Mouse (Mus musculus): ENCODE data around the gene Slc22a18. TPM values are rescaled to one million over a fixed set of nuclear protein-coding genes. Genes with fewer than 3 reads are reported as not detected.

Gene Slc22a18
- polyA plus RNA-seq, 1 experiment from 2014 or later, result 0.13 TPM

DNA sequence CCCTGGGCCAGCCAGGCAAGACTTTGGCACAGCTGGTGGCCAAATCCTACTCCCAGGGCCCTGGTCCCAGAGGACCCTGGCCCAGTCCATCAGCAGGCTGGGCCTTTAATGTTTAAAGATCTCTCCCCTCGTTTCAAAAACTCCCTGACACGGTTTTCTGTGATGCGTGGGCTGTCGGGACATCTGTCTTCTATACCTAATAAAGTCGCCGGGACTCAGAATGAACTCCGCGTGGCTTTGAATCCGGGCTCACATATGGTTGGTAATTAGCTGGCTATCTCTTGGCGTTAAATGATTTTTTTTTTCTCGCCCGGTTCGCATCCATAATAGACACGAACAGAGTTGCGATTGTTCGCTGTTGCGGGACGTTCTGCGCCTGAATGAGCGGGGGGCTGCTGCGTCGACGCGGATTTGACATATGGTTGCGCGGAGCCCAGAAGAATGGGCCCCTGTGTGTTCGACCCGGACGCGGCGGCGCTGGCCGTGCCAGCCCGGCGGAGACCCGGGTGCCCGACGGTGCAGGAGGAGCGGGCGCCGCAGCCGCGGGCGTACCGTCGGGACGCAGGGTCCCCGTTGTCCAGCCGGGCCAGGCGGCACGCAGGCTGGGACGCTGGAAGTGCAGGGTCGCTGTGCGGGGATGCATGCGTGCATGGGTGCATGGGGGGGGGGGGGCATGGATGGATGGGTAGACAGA, 28.4 kb upstream of the Slc22a18 start:
- in situ Hi-C loops (cut with MboI; ENCODE audit: low pct_unique_long_range_greater_than_20kb), result no loop called here
- ATAC-seq, result no peak
- H3K27me3 ChIP-seq, result no peaks in the 10 kb centered on the region
- no peak for TF ChIP-seq CTCF (IDR thresholded peaks at IDR 0.05)
- POLR2A ChIA-PET, result no interaction called here
- no peak for DNase-seq (ENCODE audit: low read depth, low spot score)
- CTCF ChIA-PET, result no interaction called here

DNA sequence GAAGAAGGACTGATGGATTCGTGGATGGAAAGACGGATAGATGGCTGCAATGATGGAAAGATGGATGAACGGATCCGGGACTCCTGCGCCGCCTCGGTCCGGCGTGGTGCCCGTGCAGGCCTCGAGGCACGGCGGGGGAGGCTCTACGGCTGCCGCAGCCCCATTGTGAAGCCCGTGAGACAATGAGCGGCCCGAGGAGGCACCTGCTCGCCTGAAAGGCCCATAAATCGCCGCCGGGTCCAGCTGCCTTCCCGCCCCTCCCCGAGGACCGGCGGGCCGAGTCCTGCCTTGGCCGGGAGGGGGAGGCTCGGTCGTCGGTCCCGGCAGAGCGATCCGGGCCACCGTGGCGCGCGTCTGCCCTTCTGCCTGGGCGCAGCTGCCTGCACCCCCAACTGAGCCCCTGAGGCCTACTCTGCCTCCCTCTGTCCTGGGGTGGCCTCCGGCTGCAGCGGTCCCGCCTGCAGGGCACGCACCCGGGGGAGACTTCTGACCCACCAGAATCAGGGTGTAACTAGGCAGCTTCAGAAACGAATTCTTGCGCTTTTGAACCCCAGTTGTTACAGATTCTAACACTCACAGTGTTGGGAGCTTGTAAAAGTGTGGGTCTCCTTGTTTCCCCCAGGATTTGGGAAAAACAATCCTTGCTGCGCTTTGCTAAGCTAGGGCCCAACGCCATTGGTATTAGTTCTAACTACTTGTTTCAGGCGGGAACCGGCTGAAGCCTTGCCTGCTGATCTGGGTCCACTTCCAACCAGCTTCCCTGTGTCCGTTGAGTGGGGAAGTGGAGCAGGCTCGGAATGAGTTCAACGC, 27.7 kb upstream of the Slc22a18 start:
- ChIA-PET POLR2A (no interaction called here), CTCF (no interaction called here)
- TF ChIP-seq CTCF (IDR thresholded peaks at IDR 0.05), result no peak
- ATAC-seq, result no peak
- no peaks in the 10 kb centered on the region for H3K27me3 ChIP-seq
- in situ Hi-C loops (cut with MboI; ENCODE audit: low pct_unique_long_range_greater_than_20kb), result no loop called here
- no peak for DNase-seq (ENCODE audit: low read depth, low spot score)

DNA sequence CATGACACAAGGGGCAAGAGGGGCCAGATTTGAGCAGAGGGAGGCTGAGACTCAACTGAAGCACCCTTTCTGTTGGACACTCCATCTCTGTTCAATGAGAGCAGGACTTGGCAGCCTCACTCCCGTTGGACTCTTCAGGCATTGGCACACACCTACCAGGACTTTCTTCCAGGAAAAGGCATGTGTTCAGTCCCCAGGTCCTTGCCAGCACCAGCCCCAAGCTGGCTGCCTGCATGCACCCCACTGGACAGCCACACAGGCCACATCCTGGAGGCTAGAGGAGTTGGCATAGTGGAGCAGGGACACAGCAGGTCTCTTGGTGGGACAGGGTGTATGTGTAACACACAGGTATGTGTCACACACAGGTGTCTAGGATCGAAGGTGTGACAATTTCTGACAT, 26.4 kb upstream of the Slc22a18 start:
- H3K27me3 ChIP-seq, result no peaks in the 10 kb centered on the region
- ATAC-seq (no peak), DNase-seq (ENCODE audit: low read depth, low spot score) (no peak)
- CTCF ChIA-PET, result interaction anchor here (1.3 kb wide), 1 partner anchor 19 kb away, joined by 3 read pairs; no protein-coding TSS in a partner anchor
- in situ Hi-C loops (cut with MboI; ENCODE audit: low pct_unique_long_range_greater_than_20kb), result no loop called here
- no peak for TF ChIP-seq CTCF (IDR thresholded peaks at IDR 0.05)
- POLR2A ChIA-PET, result no interaction called here

DNA sequence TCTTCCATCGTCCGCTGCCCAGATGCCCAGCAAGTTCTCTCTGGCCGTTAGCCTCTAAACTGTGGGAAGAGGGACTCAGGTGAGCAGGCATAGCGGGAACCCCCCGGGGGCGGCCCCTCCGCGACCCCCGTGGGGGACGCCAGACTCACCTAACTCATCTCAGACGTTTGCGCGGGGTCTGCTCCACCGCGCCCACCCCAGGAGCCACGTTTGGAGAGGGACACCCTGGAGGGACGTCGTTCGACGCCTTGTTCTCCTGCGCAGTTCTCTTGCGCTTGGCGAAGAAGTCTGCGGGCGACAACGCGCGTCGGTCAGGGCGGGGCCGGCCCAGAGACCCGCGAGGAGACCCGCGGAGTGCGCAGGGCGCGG, 14.6 kb upstream of the Slc22a18 start:
- ATAC-seq (no peak), DNase-seq (ENCODE audit: low read depth, low spot score) (no peak)
- ChIA-PET POLR2A (no interaction called here), CTCF (interaction anchor here (1.0 to 2.1 kb wide), 2 partner anchors 7 to 305 kb away, joined by 4 to 5 read pairs; no protein-coding TSS in a partner anchor)
- H3K27me3 ChIP-seq, result no peaks in the 10 kb centered on the region
- in situ Hi-C loops (cut with MboI; ENCODE audit: low pct_unique_long_range_greater_than_20kb), result loop anchor here (25.0 kb wide), 1 partner anchor 472 kb away; no protein-coding TSS in a partner anchor
- no peak for TF ChIP-seq CTCF (IDR thresholded peaks at IDR 0.05)

DNA sequence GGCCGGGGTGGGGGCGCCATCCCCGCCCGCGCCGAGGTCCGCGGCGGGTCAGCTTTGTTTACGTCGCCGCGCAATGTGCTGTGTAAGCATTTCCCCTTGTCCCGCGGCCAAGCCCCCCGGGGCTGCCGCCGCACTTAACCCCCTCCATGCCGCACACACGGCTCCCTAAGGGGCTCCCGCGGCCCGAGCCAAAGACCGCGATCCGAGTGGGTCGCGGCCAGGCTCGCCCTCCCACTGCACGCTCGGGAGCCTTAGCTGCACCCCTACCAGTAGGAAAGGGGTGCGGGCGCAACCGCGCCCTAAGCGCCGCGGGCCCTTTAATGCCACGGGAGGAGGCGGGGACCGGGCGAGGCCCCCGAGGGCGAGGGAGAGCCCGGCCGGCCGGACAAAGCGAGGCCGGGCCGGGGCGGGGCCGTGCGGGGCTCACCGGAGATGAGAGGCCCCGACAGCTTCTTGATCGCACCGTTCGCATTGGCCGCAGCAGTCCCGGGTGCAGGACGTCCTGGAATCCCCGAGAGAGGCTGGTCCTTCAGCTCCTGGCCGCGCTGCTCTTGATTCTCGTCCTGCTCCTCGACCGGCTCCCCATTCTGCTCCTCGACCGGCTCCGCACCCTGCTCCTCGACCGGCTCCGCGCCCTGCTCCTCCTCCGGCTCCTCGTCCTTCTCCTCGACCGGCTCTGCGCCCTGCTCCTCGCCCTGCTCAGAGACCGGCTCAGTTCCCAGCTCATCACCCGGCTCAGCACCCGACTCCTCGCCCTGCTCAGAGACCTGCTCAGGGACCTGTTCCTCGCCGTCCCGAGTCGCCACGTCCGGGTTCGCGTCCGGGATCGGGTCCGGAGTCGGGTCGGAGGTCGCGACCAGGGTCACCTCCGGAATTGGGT, 14.0 kb upstream of the Slc22a18 start:
- H3K27me3 ChIP-seq, result no peaks in the 10 kb centered on the region
- no peak for ATAC-seq
- DNase-seq (ENCODE audit: low read depth, low spot score), result no peak
- TF ChIP-seq CTCF (IDR thresholded peaks at IDR 0.05), result no peak
- in situ Hi-C loops (cut with MboI; ENCODE audit: low pct_unique_long_range_greater_than_20kb), result loop anchor here (25.0 kb wide), 1 partner anchor 472 kb away; no protein-coding TSS in a partner anchor
- ChIA-PET POLR2A (no interaction called here), CTCF (interaction anchor here (0.9 kb wide), 1 partner anchor 11 kb away, joined by 3 read pairs; no protein-coding TSS in a partner anchor)

DNA sequence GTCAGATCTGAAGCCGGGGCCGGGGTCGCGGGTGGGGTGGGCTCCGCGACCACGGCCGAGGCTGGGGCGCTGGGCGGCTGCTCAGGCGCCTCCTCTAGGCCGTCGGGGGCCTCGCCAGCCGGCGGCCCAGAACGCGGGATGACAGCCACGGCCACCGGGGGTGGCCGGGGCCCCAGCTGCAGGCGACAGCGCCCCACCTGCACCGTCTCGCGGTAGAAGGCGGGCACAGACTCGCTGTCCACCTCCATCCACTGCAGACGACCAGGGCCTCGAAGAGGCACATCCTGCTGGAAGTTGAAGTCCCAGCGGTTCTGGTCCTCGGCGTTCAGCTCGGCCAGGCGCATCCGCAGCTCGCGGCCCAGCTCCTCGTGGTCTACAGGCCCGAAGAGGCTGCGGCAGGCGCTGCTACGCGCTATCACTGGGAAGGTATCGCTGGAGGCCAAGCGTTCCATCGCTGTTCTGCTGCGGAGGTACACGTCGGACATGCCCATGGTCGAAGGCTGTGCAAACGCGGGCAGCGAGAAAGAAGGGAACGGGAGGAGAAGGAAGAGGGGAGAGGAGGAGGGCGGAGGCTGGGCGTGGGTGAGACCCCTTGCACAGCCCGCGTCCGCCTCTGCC, 13.2 kb upstream of the Slc22a18 start:
- H3K27me3 ChIP-seq, result no peaks in the 10 kb centered on the region
- in situ Hi-C loops (cut with MboI; ENCODE audit: low pct_unique_long_range_greater_than_20kb), result loop anchor here (25.0 kb wide), 1 partner anchor 473 kb away; no protein-coding TSS in a partner anchor
- ATAC-seq (no peak), DNase-seq (ENCODE audit: low read depth, low spot score) (no peak)
- TF ChIP-seq CTCF (IDR thresholded peaks at IDR 0.05), result no peak
- POLR2A ChIA-PET, result no interaction called here
- CTCF ChIA-PET, result interaction anchor here (0.9 kb wide), 1 partner anchor 10 kb away, joined by 3 read pairs; no protein-coding TSS in a partner anchor

DNA sequence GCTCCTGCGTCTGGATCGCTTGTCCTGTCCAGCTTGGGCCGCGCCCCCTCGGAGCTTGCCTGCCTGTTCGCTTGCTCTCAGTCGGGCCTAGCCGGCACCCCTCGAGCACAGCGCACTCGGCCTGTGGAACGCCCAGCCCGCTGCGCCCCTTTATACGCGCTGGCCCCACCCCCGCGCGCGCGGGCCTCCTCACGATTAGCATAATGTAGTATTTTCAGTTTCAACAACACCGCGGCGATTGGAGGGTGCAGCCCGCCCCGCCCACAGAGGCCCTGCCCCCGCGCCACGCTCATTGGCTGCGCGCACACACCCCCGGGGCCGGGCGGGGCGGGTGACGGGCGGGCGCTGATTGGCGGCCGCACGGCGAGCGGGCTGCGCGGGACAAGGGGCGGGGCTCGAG, 12.7 kb upstream of the Slc22a18 start, which contains the start of gene Cdkn1c:
TSS of gene Cdkn1c (minus strand) at position 177 of the 400 bp plus-strand sequence.
- no peak for TF ChIP-seq CTCF (IDR thresholded peaks at IDR 0.05)
- ATAC-seq, result no peak
- CTCF ChIA-PET, result interaction anchor here (0.9 kb wide), 1 partner anchor 9 kb away, joined by 3 read pairs; no protein-coding TSS in a partner anchor

DNA sequence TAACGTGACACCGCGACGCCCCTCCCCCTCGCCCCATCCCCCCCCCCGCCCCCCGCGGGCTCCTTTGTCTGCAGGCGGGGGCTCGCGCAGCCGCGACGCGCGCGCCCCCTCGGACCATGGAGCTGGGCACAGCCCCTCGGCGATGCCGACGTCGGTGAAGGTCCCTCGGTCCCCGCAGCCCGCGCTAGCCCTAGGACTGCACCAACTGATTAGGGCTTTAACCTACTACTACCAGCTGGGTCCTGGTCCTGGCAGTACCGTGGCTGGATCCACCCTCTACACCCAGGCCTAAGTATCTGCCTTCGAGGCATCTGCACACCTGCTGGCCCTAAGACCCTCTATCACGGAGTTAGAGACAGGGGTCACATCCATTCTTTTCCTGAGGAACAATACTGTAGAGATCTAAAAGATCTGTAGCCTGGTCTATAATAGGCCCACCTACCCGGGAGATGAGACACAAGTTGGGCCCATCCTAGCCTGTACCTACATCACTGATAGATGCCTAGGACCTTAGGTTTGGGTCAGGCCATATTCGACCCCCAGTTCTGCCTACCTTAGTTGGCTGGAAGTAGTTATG, 12.2 kb upstream of the Slc22a18 start:
- CTCF ChIA-PET, result interaction anchor here (10.6 kb wide), 1 partner anchor 308 kb away, joined by 209 read pairs; no protein-coding TSS in a partner anchor
- TF ChIP-seq CTCF (IDR thresholded peaks at IDR 0.05), result no peak
- DNase-seq (ENCODE audit: low read depth, low spot score) (no peak), ATAC-seq (no peak)
- in situ Hi-C loops (cut with MboI; ENCODE audit: low pct_unique_long_range_greater_than_20kb), result loop anchor here (25.0 kb wide), 1 partner anchor 474 kb away; no protein-coding TSS in a partner anchor
- no peaks in the 10 kb centered on the region for H3K27me3 ChIP-seq
- POLR2A ChIA-PET, result no interaction called here

More for the DNA sequence above, 12.7 kb upstream of the Slc22a18 start, which contains the start of gene Cdkn1c:
- DNase-seq (ENCODE audit: low read depth, low spot score), result no peak
- POLR2A ChIA-PET, result no interaction called here
- H3K27me3 ChIP-seq, result no peaks in the 10 kb centered on the region
- in situ Hi-C loops (cut with MboI; ENCODE audit: low pct_unique_long_range_greater_than_20kb), result loop anchor here (25.0 kb wide), 1 partner anchor 474 kb away; no protein-coding TSS in a partner anchor

DNA sequence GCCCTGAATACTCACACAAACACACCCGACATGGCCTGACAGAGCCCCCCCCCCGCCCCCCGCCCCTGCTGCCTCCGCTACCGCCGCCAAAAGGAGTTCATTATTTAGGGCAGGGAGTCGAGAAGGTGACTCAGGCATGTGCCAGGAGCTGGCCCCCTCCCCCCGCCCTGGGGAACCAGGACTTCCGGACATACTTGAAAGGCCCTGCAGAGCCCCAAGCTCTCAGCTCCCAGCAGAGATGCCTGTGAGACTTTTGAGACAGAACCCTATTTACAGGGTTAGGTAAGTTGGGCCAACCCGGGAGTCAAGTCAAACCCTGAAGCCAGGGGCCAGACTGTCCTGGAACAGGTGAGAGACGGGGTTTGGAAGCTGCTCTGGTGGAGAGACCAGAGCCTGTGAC, 11.6 kb upstream of the Slc22a18 start:
- no peaks in the 10 kb centered on the region for H3K27me3 ChIP-seq
- ChIA-PET CTCF (interaction anchor here (10.6 kb wide), 1 partner anchor 309 kb away, joined by 209 read pairs; no protein-coding TSS in a partner anchor), POLR2A (no interaction called here)
- in situ Hi-C loops (cut with MboI; ENCODE audit: low pct_unique_long_range_greater_than_20kb), result loop anchor here (25.0 kb wide), 1 partner anchor 475 kb away; no protein-coding TSS in a partner anchor
- ATAC-seq (no peak), DNase-seq (ENCODE audit: low read depth, low spot score) (no peak)
- no peak for TF ChIP-seq CTCF (IDR thresholded peaks at IDR 0.05)
